Mouse (Mus musculus) lung, embryonic 16.5 days (tissue): ENCODE measurements at regions not wholly inside any gene's neighbourhood (a gene's known extent, or its start where the extent isn't known, plus 50 kb on each side); places are given as distances from the start of the nearest gene placed in this dataset.
"Not testable (repeated sequence)": the region's sequence is repeated elsewhere in the genome, so short reads cannot be mapped to it uniquely, and the experiment has no call there.

Experiments used
- ATAC-seq: fragments of 200-750 bp; cut with Nextera tagmentation; 2 replicates; pipeline ENCODE4 v1.8.0; 2017; ENCODE audit warnings: low read depth, mild to moderate bottlenecking, moderate library complexity
- H3K27ac ChIP-seq: fragments of 300-500 bp; sonication (generic); 2 replicates; pipeline ENCODE4 v1.5.1; 2014; ENCODE audit warnings: mild to moderate bottlenecking, control low read depth, low read length
- H3K27me3 ChIP-seq: fragments of 300-500 bp; sonication (generic); 2 replicates; pipeline ENCODE4 v1.6.1; 2014; ENCODE audit warnings: low read depth, low read length, mixed read lengths; ENCODE audit not compliant: control insufficient read depth, insufficient read depth
- H3K36me3 ChIP-seq: fragments of 300-500 bp; sonication (generic); 2 replicates; pipeline ENCODE4 v1.6.1; 2014; ENCODE audit warnings: low read length; ENCODE audit not compliant: control insufficient read depth, insufficient read depth
- H3K4me1 ChIP-seq: fragments of 300-500 bp; sonication (generic); replicated peaks from 2 replicates; pipeline ENCODE4 v1.6.1; 2014; ENCODE audit warnings: low read length, mixed read lengths; ENCODE audit not compliant: control insufficient read depth, insufficient read depth
- H3K4me2 ChIP-seq: fragments of 300-500 bp; sonication (generic); 2 replicates; pipeline ENCODE4 v1.6.1; 2014; ENCODE audit warnings: low read depth, low read length, control low read depth
- H3K4me3 ChIP-seq: fragments of 300-500 bp; sonication (generic); 2 replicates; pipeline ENCODE4 v1.5.1; 2014; ENCODE audit warnings: mild to moderate bottlenecking, low read length, control low read depth
- H3K9ac ChIP-seq: fragments of 300-500 bp; sonication (generic); 2 replicates; pipeline ENCODE4 v1.6.1; 2014; ENCODE audit warnings: low read length, control low read depth
- H3K9me3 ChIP-seq: fragments of 300-500 bp; sonication (generic); 2 replicates; pipeline ENCODE4 v1.6.1; 2016; ENCODE audit warnings: low read length; ENCODE audit not compliant: control insufficient read depth
- WGBS: fragments of 180-500 bp; shearing (Covaris S2); extraction: QIAGEN DNeasy Blood & Tissue Kit; methylation state at CpG from one replicate; pipeline ENCODE4 v1.1.7; 2014; 5-methylcytosine and 5-hydroxymethylcytosine counted together

DNA sequence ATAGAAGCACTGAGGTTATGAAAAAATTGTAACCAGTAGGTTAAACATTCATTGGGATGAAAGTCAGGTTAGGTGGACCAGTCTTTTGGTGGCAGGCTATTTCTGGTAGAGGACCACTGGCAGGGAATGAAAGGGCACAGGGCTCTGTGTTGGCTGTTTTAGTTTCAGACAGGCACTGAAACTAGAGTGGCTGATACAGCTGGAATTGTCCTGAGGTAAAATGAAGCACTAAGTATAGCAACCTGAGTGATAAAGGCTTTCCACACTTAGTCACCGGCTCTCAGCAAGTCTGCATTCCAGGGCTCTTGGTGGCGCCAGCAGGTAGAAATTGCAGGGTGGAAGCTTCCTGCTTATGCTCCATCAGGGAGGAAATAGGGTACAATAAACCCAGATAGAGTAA lies 262.2 kb upstream of the Tmpo start:
- Histone ChIP-seq H3K4me3 (no peak overlapping the region), H3K27me3 (no peaks in the 10 kb centered on the region), H3K4me2 (no peak overlapping the region), H3K9me3 (no peaks in the 10 kb centered on the region), H3K9ac (no peak overlapping the region), H3K36me3 (no peaks in the 10 kb centered on the region), H3K4me1 (no peaks in the 10 kb centered on the region), H3K27ac (no peak overlapping the region)
- no peak for ATAC-seq
- WGBS: 50% methylated on average over 2 of the region's 2 CpGs

- Histone ChIP-seq H3K4me2 (no peak overlapping the region), H3K27ac (no peak overlapping the region), H3K4me1 (no peaks in the 10 kb centered on the region), H3K36me3 (no peaks in the 10 kb centered on the region), H3K27me3 (no peaks in the 10 kb centered on the region), H3K4me3 (no peak overlapping the region), H3K9me3 (no peaks in the 10 kb centered on the region), H3K9ac (no peak overlapping the region)
- ATAC-seq: no peak
- WGBS: 71% methylated on average over 3 of the region's 3 CpGs
These were observed 258.9 kb upstream of the Tmpo start for GRCm38 (mm10) chr10:91440051-91440450.

DNA sequence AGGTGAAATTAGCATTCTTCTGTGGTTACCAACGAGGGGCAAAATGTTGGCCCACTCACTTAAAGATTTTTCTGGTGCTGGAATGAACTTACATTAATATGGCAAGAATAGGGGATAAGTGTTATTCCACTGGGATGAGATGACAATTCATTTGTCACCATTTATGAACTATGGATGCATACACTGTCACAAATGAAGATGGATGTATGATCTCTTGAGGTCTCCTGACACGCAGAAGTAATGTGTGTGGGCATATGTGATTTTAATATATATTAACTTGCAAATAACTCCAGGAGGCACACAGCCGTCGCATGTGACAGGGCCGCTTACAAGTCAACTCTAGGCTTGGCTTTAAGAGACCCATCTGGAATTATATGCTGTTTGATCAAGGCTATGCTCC lies 256.8 kb upstream of the Tmpo start:
- H3K4me2 ChIP-seq: no peak overlapping the region
- no peak for ATAC-seq
- no peaks in the 10 kb centered on the region for H3K9me3 ChIP-seq
- H3K27me3 ChIP-seq: no peaks in the 10 kb centered on the region
- WGBS: 80% methylated on average over 5 of the region's 5 CpGs
- no peaks in the 10 kb centered on the region for H3K36me3 ChIP-seq
- no peak overlapping the region for H3K9ac ChIP-seq
- H3K4me3 ChIP-seq: no peak overlapping the region
- H3K4me1 ChIP-seq: no peaks in the 10 kb centered on the region
- H3K27ac ChIP-seq: no peak overlapping the region

DNA sequence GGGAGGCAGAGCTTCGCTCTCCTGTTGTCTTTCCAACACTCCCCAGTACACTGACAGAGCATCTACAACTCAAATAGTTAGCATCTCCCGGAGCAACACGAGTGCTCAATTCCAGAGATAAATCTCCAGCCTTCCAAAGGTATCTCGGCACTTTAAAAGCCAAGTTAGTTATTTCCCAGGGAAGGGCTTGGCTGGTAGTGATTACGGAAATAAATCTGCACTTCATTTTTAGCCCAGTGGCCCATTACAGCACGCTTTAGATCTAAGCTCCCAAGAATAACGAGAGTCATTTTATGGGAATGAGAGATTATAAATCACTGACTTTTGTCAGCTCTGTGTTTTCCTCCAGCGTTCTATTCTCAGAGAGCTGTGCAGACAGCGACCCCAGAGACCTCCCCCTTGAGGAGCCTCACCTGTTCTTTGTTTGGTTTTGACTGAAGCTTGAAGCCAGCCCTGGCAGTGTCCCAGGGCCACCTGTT lies 255.0 kb upstream of the Tmpo start:
- no peaks in the 10 kb centered on the region for H3K9me3 ChIP-seq
- H3K4me1 ChIP-seq: no peaks in the 10 kb centered on the region
- no peak overlapping the region for H3K4me2 ChIP-seq
- ATAC-seq: no peak
- no peak overlapping the region for H3K9ac ChIP-seq
- no peaks in the 10 kb centered on the region for H3K27me3 ChIP-seq
- no peak overlapping the region for H3K4me3 ChIP-seq
- no peak overlapping the region for H3K27ac ChIP-seq
- H3K36me3 ChIP-seq: no peaks in the 10 kb centered on the region
- WGBS: 15% methylated on average over 9 of the region's 9 CpGs

DNA sequence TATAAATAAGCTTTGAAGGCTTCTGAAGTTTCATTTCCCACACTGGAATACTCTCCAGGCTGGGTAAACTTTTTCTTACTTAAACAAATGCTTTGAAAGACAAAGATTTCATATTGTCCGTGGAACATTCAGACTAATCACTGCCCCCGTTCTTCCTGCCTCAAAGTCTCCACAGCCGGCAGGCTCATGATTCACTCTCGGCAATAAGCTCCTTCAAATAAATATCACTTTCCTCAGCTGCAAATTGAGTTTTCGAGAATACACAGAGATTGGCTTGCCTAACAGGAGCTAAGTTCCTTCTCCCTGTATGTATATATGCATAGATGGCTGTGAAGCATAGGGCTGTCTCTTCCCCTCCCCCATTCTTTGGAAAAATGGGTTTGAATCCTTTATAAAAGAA lies 249.2 kb upstream of the Tmpo start:
- H3K27ac ChIP-seq: no peak overlapping the region; the same call in 1 of the 2 replicates
- no peak overlapping the region for H3K4me3 ChIP-seq
- no peak overlapping the region for H3K9ac ChIP-seq
- no peaks in the 10 kb centered on the region for H3K27me3 ChIP-seq
- WGBS: 7% methylated on average over 5 of the region's 5 CpGs
- no peaks in the 10 kb centered on the region for H3K9me3 ChIP-seq
- no peak for ATAC-seq
- peak overlapping the region; percentile 18; the same call in 1 of the 2 replicates for H3K4me2 ChIP-seq
- peaks cover 3% of the 10 kb centered on the region for H3K4me1 ChIP-seq
- no peaks in the 10 kb centered on the region for H3K36me3 ChIP-seq

GRCm38 (mm10) chr10:91426584-91426983 lies 245.5 kb upstream of the Tmpo start:
- ATAC-seq: no peak
- Histone ChIP-seq H3K4me1 (peaks cover 3% of the 10 kb centered on the region), H3K4me3 (no peak overlapping the region), H3K4me2 (no peak overlapping the region), H3K27me3 (no peaks in the 10 kb centered on the region), H3K36me3 (no peaks in the 10 kb centered on the region), H3K9me3 (no peaks in the 10 kb centered on the region), H3K9ac (no peak overlapping the region), H3K27ac (no peak overlapping the region)
- 66% methylated on average over 3 of the region's 3 CpGs for WGBS

GRCm38 (mm10) chr10:91425625-91426385 lies 244.7 kb upstream of the Tmpo start:
- not testable (repeated sequence) for H3K9ac ChIP-seq, H3K4me3 ChIP-seq, ATAC-seq, H3K36me3 ChIP-seq, H3K4me2 ChIP-seq, H3K9me3 ChIP-seq, H3K27me3 ChIP-seq, H3K4me1 ChIP-seq, H3K27ac ChIP-seq
- 81% methylated on average over 7 of the region's 7 CpGs for WGBS

GRCm38 (mm10) chr10:91424786-91425185 lies 243.7 kb upstream of the Tmpo start:
- no peak overlapping the region for H3K9ac ChIP-seq
- no peak overlapping the region for H3K4me2 ChIP-seq
- H3K27ac ChIP-seq: no peak overlapping the region
- ATAC-seq: no peak
- no peaks in the 10 kb centered on the region for H3K27me3 ChIP-seq
- no peak overlapping the region for H3K4me3 ChIP-seq
- 50% methylated on average over 5 of the region's 5 CpGs for WGBS
- H3K9me3 ChIP-seq: no peaks in the 10 kb centered on the region
- H3K36me3 ChIP-seq: no peaks in the 10 kb centered on the region
- peaks cover 3% of the 10 kb centered on the region for H3K4me1 ChIP-seq

DNA sequence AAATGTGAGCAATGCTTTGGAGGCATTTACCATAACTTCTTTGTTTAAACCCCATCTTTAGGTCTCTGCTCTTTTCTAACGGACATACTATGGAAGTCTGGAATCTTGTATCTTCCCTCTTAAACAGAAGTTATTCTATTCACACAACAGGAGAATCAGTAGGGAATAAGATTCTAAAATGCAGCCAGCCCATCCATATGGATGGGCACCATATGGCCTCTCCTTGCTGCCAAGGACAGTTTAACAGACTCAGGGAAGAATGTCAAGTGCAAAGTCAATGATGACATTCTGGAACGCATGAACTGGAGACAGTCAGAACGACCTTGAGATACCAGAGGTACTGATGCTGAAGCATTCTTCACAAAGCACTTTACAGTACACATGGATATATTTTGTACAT lies 206.1 kb upstream of the Tmpo start:
- Histone ChIP-seq H3K4me3 (no peak overlapping the region), H3K4me1 (no peaks in the 10 kb centered on the region), H3K27ac (no peak overlapping the region), H3K9ac (no peak overlapping the region), H3K9me3 (no peaks in the 10 kb centered on the region), H3K27me3 (no peaks in the 10 kb centered on the region), H3K36me3 (no peaks in the 10 kb centered on the region), H3K4me2 (no peak overlapping the region)
- 64% methylated on average over 3 of the region's 3 CpGs for WGBS
- no peak for ATAC-seq
